ENCODE assay signal across 26 mouse cellular contexts in genomic region chr10:69746322-69746721, GRCm38 (mm10).
DNase-seq lines count a peak whose midpoint lies in the region; ATAC-seq and TF ChIP-seq lines count a peak whose summit lies in the region.
"Had no signal": no experiment of that assay in that cellular context is flagged by ENCODE, and none has a peak within 500 bp of the region (broad histone marks: within the 10 kb centered on the region; RNA-seq: fewer than 3 reads in every experiment).

No protein-coding gene starts in this region.

- H3K4me1 ChIP-seq in cortical plate, adult 2 months (ENCODE audit: control insufficient read depth, insufficient read depth, low read length): peaks cover 28% of the 10 kb centered on the region

- H3K4me3 ChIP-seq in layer of hippocampus, adult 2 months: no peak overlapping the region
- no peak overlapping the region for H3K4me3 ChIP-seq in cortical plate, adult 2 months (ENCODE audit: insufficient read depth, low read length)
- H3K4me3 ChIP-seq: embryonic facial prominence, embryonic 12.5 days; heart, adult 2 months; heart, embryonic 13.5 days; hindbrain, embryonic 10.5 days; kidney, embryonic 15.5 days; stomach, embryonic 15.5 days had no signal

- TF ChIP-seq POLR2A in cortical plate, adult 2 months (IDR thresholded peaks at IDR 0.05; ENCODE audit: extremely low read depth, insufficient read depth, low read length): no peak

- DNase-seq in frontal cortex, postnatal 36 days (ENCODE audit: low spot score in 2 of 2): no peak
- no peak for DNase-seq in layer of hippocampus, adult 2 months (ENCODE audit: low spot score in 2 of 2)
- DNase-seq in layer of hippocampus, postnatal 10 days (ENCODE audit: low spot score in 2 of 2): no peak
- DNase-seq in Muller cell, postnatal 12 days (ENCODE audit: inconsistent ontology term): peak; percentile 29
- no peak for DNase-seq in cerebellum, postnatal 10 days
- no peak for DNase-seq in retina, embryonic 14.5 days (ENCODE audit: low spot score)
- DNase-seq: adrenal gland, postnatal 25 days; cerebellum, adult 2 months; cerebellum, postnatal 36 days; heart, adult 2 months; heart, postnatal 14 days; kidney, adult 11 months; kidney, postnatal 36 days; liver; lung, adult 2 months; midbrain, embryonic 14.5 days; right cerebral cortex, postnatal 25 days had no signal

- TF ChIP-seq CTCF in layer of hippocampus, adult 2 months (conservative IDR thresholded peaks at IDR 0.05): no peak
- TF ChIP-seq CTCF in cortical plate, adult 2 months (IDR thresholded peaks at IDR 0.05; ENCODE audit: extremely low read depth, insufficient read depth, low read length): no peak

- H3K27ac ChIP-seq in layer of hippocampus, adult 2 months: peak overlapping the region; percentile 86
- peak overlapping the region; percentile 51; the same call in 1 of the 2 replicates for H3K27ac ChIP-seq in cortical plate, adult 2 months (ENCODE audit: insufficient read depth, low read length)
- H3K27ac ChIP-seq: embryonic facial prominence, embryonic 12.5 days; heart, adult 2 months; heart, embryonic 13.5 days; hindbrain, embryonic 10.5 days; kidney, embryonic 15.5 days; liver, embryonic 14.5 days; stomach, embryonic 15.5 days had no signal

- peak; percentile 21; the same call in 1 of the 2 replicates for ATAC-seq in frontal cortex, adult (ENCODE audit: low TSS enrichment)
- ATAC-seq: CD4-positive, CD25-positive, alpha-beta regulatory T cell, adult 4 months had no signal
